Mouse (Mus musculus): Measurements from ENCODE around the gene Yipf6. TPM values are rescaled to one million over a fixed set of nuclear protein-coding genes. Genes with fewer than 3 reads are reported as not detected.

Yipf6 gene
- total RNA-seq, 1 experiment from 2014 or later, result 42.9 TPM

Other genes with a start within 250 kb of the Yipf6 start
- 0.53 to 1.8 TPM in 2 of 3 replicates, not detected in the other for gene Ophn1, start 45.3 kb upstream of the Yipf6 start, total RNA-seq (2017)
- 5.9 to 8.0 TPM (median 7.1 TPM) in 3 replicates for gene Stard8, start 66.9 kb downstream of the Yipf6 start, total RNA-seq (2017)
- 2.5 to 7.7 TPM (median 3.4 TPM) in 3 replicates for gene Efnb1, start 199.8 kb downstream of the Yipf6 start, total RNA-seq (2017)